Mouse (Mus musculus) urinary bladder, adult 18-20 months (tissue): Measurements from ENCODE around the gene Rims3.

Experiments used
- DNase-seq, 2 experiments: peaks; one replicate each; pipeline ENCODE4 v3.0.0; 2022; ENCODE audit warnings: low spot score in 2 of 2, mixed read lengths in 2 of 2

Rims3 gene

DNA sequence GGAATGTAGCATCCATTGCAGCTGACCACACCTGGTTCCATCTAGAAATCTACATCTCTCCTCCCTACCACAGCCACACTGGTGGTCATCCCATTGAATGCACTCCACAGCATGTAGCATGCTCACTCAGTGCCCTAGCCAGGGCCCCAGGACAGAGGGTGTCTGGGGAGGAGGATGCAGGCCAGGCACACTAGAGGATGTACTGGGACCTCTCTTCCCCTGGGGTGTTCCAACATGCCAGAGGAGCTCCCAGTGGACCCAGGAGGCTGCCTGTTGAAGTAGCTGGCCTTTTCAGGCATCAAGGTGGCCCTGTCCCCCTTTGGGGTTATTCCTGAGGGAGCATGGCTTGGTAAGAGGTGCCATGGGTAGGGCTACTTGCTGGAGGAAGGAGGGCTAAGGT is 37.3 kb downstream of the Rims3 start:
- no peak for DNase-seq

DNA sequence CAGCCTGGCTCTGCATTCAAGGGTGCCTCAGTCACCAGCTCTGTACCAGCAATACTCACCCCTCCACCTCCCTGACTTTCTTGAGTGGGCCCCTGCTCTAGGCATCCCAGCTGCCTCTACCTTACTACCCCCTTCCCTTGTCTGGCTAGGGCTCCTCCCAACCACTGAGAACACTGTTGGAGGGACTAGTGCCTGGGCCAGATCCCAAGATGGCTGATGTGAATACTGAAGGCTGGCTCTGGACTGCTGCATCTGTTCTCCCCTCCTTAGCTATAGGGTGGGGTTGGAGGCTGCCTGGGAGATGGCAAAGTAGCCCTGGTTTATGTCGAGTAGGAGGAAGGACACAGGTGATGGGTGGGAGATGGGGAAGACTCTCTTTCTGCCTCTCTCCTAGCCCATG is 37.9 kb downstream of the Rims3 start:
- no peak for DNase-seq

GRCm38 (mm10) chr4:120893656-120894401 is 39.2 kb downstream of the Rims3 start:
- DNase-seq: no peak

DNA sequence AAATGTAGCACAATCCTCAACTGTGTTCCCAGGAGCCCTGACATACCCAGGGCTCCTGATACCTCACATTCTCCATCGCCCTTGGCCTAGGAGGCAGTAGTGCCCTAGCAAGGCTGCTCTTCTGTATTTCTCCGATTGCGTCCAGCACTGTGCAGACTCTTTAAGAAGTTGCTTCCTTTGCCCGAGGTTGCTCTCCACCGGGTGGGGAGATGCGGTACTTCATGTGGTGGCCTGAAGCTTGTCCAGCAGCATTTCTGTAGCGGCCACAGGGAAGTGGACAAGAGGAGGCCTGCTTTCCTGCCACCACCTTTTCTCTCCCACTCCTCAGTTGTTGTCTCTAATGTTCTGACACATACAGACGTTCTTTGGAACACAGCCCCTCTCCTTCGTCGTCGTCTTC is 40.0 kb downstream of the Rims3 start:
- DNase-seq: no peak

DNA sequence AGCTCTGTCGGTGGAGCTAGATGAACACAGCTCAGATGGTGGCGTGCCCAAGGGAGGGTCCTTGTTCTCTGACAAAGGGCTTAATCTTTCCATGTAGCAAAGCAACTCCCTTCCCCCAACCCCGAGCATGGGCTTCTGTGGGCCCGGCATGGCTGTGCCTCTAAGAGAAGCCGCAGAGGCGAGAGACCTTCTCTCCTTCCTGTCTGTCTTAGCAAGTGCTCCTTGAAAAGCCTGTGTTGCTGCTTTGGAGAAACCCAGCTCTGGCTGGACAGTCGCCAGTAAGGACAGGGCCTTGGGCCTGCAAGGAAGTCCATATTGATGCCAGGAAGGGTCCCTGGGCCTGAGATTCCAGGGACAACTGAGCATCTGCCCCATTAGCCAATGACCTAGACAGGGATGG is 40.6 kb downstream of the Rims3 start:
- no peak for DNase-seq

GRCm38 (mm10) chr4:120895810-120896584 is 41.4 kb downstream of the Rims3 start:
- DNase-seq: no peak

- no peak for DNase-seq
These were observed 49.9 kb downstream of the Rims3 start for GRCm38 (mm10) chr4:120904533-120904932.

- DNase-seq: no peak
These were observed 51.0 kb downstream of the Rims3 start for GRCm38 (mm10) chr4:120905644-120906043.

DNA sequence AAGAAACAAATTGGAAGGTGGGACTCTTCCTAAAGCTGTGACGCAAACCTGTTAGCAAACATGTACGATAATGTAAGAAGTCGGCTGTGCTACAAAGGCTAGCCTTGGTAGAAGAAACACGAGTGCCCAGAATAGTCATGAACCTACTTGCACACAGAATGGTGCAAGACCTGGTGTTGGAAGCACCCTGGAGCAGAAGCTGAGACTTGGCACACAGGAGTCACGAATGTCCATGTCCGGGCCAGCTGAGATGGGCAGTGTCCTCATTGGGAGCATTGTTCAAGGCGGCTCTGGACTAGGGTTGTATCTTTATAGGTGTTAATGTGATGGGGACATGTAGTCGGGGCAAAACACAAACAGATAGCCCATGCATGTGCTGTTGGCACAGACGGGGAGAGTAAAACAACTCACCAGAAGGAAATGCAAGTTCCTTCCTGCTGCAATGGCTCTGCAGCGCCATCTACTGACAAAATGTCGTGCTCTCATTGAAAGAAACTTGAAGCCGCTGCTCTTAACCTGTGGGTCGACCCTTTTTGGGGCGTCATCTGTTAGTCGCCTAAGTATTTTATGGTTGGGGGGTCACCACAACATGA is 55.0 kb downstream of the Rims3 start:
- DNase-seq: peak in 1 of 2 experiments; percentile 16

DNA sequence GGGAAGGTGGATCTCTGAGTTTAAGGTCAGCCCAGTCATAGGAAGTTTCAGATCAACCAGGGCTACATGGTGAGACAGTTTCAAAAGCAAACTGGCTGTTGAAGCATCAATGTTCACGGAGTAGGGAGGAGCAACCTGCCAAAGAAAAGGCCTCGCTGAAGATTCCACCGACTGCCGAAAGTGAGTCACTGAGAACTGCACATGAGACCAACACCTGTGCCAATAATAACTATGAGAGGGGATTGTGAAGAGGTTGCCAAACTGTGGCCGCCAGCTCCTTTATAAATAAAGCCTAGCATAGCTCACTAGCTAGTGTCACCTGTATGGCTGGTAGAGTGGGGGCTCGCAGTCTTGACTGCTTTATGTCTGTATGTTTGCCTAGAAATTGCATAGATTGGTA is 56.5 kb downstream of the Rims3 start:
- no peak for DNase-seq

- DNase-seq: no peak
These were observed 58.2 kb downstream of the Rims3 start for GRCm38 (mm10) chr4:120912866-120913265.

DNA sequence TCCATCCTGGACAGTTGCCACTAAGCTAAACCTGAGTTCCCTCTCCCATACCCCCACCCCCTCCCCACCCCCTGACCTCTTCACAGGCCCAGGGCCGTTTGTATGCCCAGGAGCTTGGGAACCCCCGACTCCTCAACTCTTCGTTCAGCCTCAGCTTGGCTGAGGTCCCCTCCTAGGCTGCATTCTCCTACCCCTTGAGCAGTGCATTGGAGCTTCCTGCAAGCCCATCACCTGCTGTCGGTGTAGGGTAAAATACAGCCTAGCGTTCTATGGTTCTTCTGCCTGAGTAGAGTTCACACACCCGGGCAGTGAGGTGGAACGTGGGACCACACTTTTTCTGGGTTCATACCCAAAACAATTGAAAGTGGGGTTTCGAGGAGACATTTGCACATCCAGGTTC is 58.8 kb downstream of the Rims3 start:
- DNase-seq: no peak

- no peak for DNase-seq
These were observed 59.2 kb downstream of the Rims3 start for GRCm38 (mm10) chr4:120913861-120914260.

- no peak for DNase-seq
These were observed 59.9 kb downstream of the Rims3 start for GRCm38 (mm10) chr4:120914501-120914900.

- DNase-seq: no peak
These were observed 66.8 kb downstream of the Rims3 start for GRCm38 (mm10) chr4:120921461-120921860.

- DNase-seq: peak; percentile 81 to 85
These were observed 70.1 kb downstream of the Rims3 start, which contains the start of gene Exo5 for GRCm38 (mm10) chr4:120924554-120925299. Gene Exo5, minus strand, starts transcription at chr4:120925017.

DNA sequence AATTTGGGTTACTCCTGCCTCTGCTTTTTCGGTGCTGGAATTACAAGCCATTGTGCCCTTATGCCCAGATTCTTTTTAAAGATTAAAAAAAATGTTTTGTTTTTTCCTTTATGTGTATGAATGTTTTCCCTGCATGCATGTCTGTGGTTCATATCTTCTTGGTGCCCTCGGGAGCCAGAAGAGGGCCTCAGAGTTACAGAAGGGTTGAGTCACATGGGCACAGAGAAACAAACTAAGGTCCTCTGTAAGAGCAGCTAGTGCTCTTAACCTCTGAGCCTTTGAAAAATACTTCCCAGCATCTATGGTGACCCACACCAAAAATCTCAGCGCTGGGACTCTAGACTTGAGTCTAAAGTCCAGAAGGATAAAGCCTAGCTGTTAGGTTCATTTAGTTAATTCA is 70.8 kb downstream of the Rims3 start:
- DNase-seq: no peak

DNA sequence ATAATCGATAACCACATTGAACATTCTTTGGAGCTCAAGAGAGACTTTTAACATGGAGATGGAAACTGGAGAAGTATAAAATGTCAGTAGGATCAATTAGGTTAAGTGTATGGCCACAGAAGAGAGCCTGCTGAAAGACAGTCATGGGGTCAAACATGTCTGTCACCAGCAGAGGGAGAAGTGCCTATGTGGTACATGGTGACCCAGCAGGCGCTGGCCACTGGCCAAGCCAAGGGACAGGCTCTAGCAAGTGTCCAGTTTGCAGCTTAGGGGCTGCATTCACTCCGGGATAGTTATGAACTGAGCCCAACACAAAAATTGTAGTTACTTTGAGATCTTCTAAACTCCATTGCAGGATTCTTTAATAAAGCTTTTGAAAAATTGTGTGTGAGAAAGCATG is 74.1 kb downstream of the Rims3 start:
- DNase-seq: no peak

DNA sequence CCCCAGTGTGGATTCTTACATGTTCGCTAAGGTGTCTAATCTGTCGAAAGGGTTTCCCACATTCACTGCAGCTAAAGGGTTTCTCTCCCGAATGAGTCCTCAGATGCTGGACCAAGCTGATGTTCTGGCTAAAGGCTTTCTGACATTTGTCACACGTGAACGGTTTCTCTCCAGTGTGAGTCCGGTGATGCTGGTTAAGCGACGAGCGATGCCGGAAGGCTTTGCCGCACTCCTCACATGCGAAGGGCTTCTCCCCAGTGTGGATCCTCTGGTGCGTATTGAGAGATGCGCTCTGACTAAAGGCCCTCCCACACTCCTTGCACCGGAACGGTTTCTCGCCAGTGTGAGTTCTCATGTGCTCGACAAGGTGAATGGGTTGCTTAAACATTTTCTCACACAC is 76.1 kb downstream of the Rims3 start:
- DNase-seq: no peak

DNA sequence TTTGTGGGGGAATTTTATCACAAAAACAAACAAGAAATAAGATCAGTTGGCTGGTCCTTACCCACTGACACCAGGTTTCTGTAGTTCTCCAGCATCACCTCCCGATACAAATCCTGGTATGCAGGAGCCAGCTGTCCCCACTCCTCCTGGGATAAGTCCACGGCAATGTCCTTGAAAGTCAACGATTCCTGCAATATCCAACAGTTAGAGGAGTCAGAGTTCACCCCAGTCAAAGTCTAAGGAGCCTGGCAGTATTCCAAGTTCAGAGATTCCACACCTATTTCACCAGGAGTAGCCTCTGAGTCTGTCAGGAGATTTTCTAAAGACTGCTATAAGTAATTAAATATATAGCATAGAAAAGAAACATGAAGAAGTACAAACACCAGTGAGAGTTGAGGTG is 80.4 kb downstream of the Rims3 start:
- no peak for DNase-seq
